Mouse (Mus musculus) forelimb bud, embryonic 11.5 days (tissue): Measurements from ENCODE around the gene Lrrc49.

ENCODE experiments used
- DNase-seq: peaks from one replicate; pipeline ENCODE4 v3.0.0-alpha.2; 2012; ENCODE audit warnings: low read depth, low spot score

The Lrrc49 gene

GRCm38 (mm10) chr9:60674780-60675179 is 13.2 kb downstream of the Lrrc49 start:
- DNase-seq, result no peak

- DNase-seq, result no peak
These were observed 15.4 kb downstream of the Lrrc49 start for GRCm38 (mm10) chr9:60672568-60672967.

- no peak for DNase-seq
These were observed 19.1 kb downstream of the Lrrc49 start for GRCm38 (mm10) chr9:60668886-60669285.

GRCm38 (mm10) chr9:60665535-60665934 is 22.4 kb downstream of the Lrrc49 start:
- no peak for DNase-seq

- no peak for DNase-seq
These were observed 23.1 kb downstream of the Lrrc49 start for GRCm38 (mm10) chr9:60664866-60665265.

- no peak for DNase-seq
These were observed 23.6 kb downstream of the Lrrc49 start for GRCm38 (mm10) chr9:60664385-60664784.

- DNase-seq, result no peak
These were observed 25.0 kb downstream of the Lrrc49 start for GRCm38 (mm10) chr9:60662936-60663335.

GRCm38 (mm10) chr9:60653582-60653981 is 34.4 kb downstream of the Lrrc49 start:
- DNase-seq, result no peak

GRCm38 (mm10) chr9:60653137-60653536 is 34.8 kb downstream of the Lrrc49 start:
- peak; percentile 7 for DNase-seq

- DNase-seq, result no peak
These were observed 37.7 kb downstream of the Lrrc49 start for GRCm38 (mm10) chr9:60650277-60650676.

- DNase-seq, result no peak
These were observed 38.7 kb downstream of the Lrrc49 start for GRCm38 (mm10) chr9:60648981-60649975.

GRCm38 (mm10) chr9:60633601-60634000 is 54.4 kb downstream of the Lrrc49 start:
- no peak for DNase-seq

- DNase-seq, result no peak
These were observed 61.6 kb downstream of the Lrrc49 start for GRCm38 (mm10) chr9:60626311-60626791.

- DNase-seq, result no peak
These were observed 62.1 kb downstream of the Lrrc49 start for GRCm38 (mm10) chr9:60625895-60626294.

GRCm38 (mm10) chr9:60616946-60617345 is 71.0 kb downstream of the Lrrc49 start:
- no peak for DNase-seq

- DNase-seq, result no peak
These were observed 71.6 kb downstream of the Lrrc49 start for GRCm38 (mm10) chr9:60616359-60616758.

- DNase-seq, result no peak
These were observed 75.7 kb downstream of the Lrrc49 start for GRCm38 (mm10) chr9:60612260-60612659.

GRCm38 (mm10) chr9:60610194-60610593 is 77.8 kb downstream of the Lrrc49 start:
- no peak for DNase-seq

- DNase-seq, result no peak
These were observed 79.1 kb downstream of the Lrrc49 start for GRCm38 (mm10) chr9:60608857-60609256.

GRCm38 (mm10) chr9:60608086-60608485 is 79.9 kb downstream of the Lrrc49 start:
- no peak for DNase-seq

GRCm38 (mm10) chr9:60604971-60605370 is 83.0 kb downstream of the Lrrc49 start:
- no peak for DNase-seq

GRCm38 (mm10) chr9:60601936-60602335 is 86.0 kb downstream of the Lrrc49 start:
- DNase-seq, result no peak

GRCm38 (mm10) chr9:60600273-60600672 is 87.7 kb downstream of the Lrrc49 start:
- DNase-seq, result no peak
